Mouse (Mus musculus): Measurements from ENCODE around the gene Rbfox3. TPM values are rescaled to one million over a fixed set of nuclear protein-coding genes. Genes with fewer than 3 reads are reported as not detected.

The Rbfox3 gene
- total RNA-seq, 2 experiments from 2014 or later: not detected

GRCm38 (mm10) chr11:118678515-118679104, 232.8 kb downstream of the Rbfox3 start:
- ATAC-seq (replicated peaks; ENCODE audit: poor library complexity, severe bottlenecking): no peak

- no peak for ATAC-seq (replicated peaks; ENCODE audit: poor library complexity, severe bottlenecking)
These were observed 234.1 kb downstream of the Rbfox3 start for GRCm38 (mm10) chr11:118677277-118677676.

- ATAC-seq (replicated peaks; ENCODE audit: poor library complexity, severe bottlenecking): no peak
These were observed 235.0 kb downstream of the Rbfox3 start for GRCm38 (mm10) chr11:118676364-118676763.

- ATAC-seq (replicated peaks; ENCODE audit: poor library complexity, severe bottlenecking): no peak
These were observed 239.4 kb downstream of the Rbfox3 start for GRCm38 (mm10) chr11:118671958-118672357.

GRCm38 (mm10) chr11:118671216-118671615, 240.2 kb downstream of the Rbfox3 start:
- no peak for ATAC-seq (replicated peaks; ENCODE audit: poor library complexity, severe bottlenecking)

GRCm38 (mm10) chr11:118669820-118670219, 241.6 kb downstream of the Rbfox3 start:
- ATAC-seq (replicated peaks; ENCODE audit: poor library complexity, severe bottlenecking): no peak

GRCm38 (mm10) chr11:118668351-118668750, 243.0 kb downstream of the Rbfox3 start:
- no peak for ATAC-seq (replicated peaks; ENCODE audit: poor library complexity, severe bottlenecking)

- no peak for ATAC-seq (replicated peaks; ENCODE audit: poor library complexity, severe bottlenecking)
These were observed 243.5 kb downstream of the Rbfox3 start for GRCm38 (mm10) chr11:118667946-118668345.

- no peak for ATAC-seq (replicated peaks; ENCODE audit: poor library complexity, severe bottlenecking)
These were observed 245.2 kb downstream of the Rbfox3 start for GRCm38 (mm10) chr11:118666172-118666571.

GRCm38 (mm10) chr11:118663305-118663704, 248.1 kb downstream of the Rbfox3 start:
- no peak for ATAC-seq (replicated peaks; ENCODE audit: poor library complexity, severe bottlenecking)

- peak; percentile 59 for ATAC-seq (replicated peaks; ENCODE audit: poor library complexity, severe bottlenecking)
These were observed 252.1 kb downstream of the Rbfox3 start for GRCm38 (mm10) chr11:118659305-118659704.

GRCm38 (mm10) chr11:118655833-118656232, 255.6 kb downstream of the Rbfox3 start:
- no peak for ATAC-seq (replicated peaks; ENCODE audit: poor library complexity, severe bottlenecking)

GRCm38 (mm10) chr11:118653521-118654318, 257.7 kb downstream of the Rbfox3 start:
- ATAC-seq (replicated peaks; ENCODE audit: poor library complexity, severe bottlenecking): no peak

GRCm38 (mm10) chr11:118652401-118653240, 258.8 kb downstream of the Rbfox3 start:
- ATAC-seq (replicated peaks; ENCODE audit: poor library complexity, severe bottlenecking): no peak

- no peak for ATAC-seq (replicated peaks; ENCODE audit: poor library complexity, severe bottlenecking)
These were observed 263.0 kb downstream of the Rbfox3 start for GRCm38 (mm10) chr11:118648369-118648768.

- no peak for ATAC-seq (replicated peaks; ENCODE audit: poor library complexity, severe bottlenecking)
These were observed 264.5 kb downstream of the Rbfox3 start for GRCm38 (mm10) chr11:118646864-118647263.

GRCm38 (mm10) chr11:118645158-118645557, 266.2 kb downstream of the Rbfox3 start:
- ATAC-seq (replicated peaks; ENCODE audit: poor library complexity, severe bottlenecking): no peak

GRCm38 (mm10) chr11:118640706-118641105, 270.7 kb downstream of the Rbfox3 start:
- no peak for ATAC-seq (replicated peaks; ENCODE audit: poor library complexity, severe bottlenecking)

- ATAC-seq (replicated peaks; ENCODE audit: poor library complexity, severe bottlenecking): no peak
These were observed 273.7 kb downstream of the Rbfox3 start for GRCm38 (mm10) chr11:118637718-118638117.

- no peak for ATAC-seq (replicated peaks; ENCODE audit: poor library complexity, severe bottlenecking)
These were observed 276.8 kb downstream of the Rbfox3 start for GRCm38 (mm10) chr11:118634647-118635046.

GRCm38 (mm10) chr11:118629718-118630117, 281.7 kb downstream of the Rbfox3 start:
- no peak for ATAC-seq (replicated peaks; ENCODE audit: poor library complexity, severe bottlenecking)

Measured in granulocyte monocyte progenitor cell, adult 5-6 weeks (primary cell).